Mouse (Mus musculus) limb, embryonic 10.5 days (tissue): ENCODE measurements around the gene Rgs16. TPM values are rescaled to one million over a fixed set of nuclear protein-coding genes. Genes with fewer than 3 reads are reported as not detected.

ENCODE experiments used
- DNase-seq: peaks from one replicate; pipeline ENCODE4 v3.0.0-alpha.2; 2017; ENCODE audit warnings: low spot score
- H3K27ac ChIP-seq: fragments of 300-500 bp; sonication (generic); 2 replicates; pipeline ENCODE4 v1.5.1; 2016; ENCODE audit warnings: mild to moderate bottlenecking
- H3K27me3 ChIP-seq: fragments of 300-500 bp; sonication (generic); 2 replicates; pipeline ENCODE4 v1.6.1; 2016; ENCODE audit warnings: low read depth, mild to moderate bottlenecking; ENCODE audit not compliant: poor library complexity, severe bottlenecking
- H3K36me3 ChIP-seq: fragments of 300-500 bp; sonication (generic); 2 replicates; pipeline ENCODE4 v1.6.1; 2016; ENCODE audit warnings: mild to moderate bottlenecking, moderate library complexity
- H3K4me1 ChIP-seq: fragments of 300-500 bp; sonication (generic); 2 replicates; pipeline ENCODE4 v1.6.1; 2016
- H3K4me3 ChIP-seq: fragments of 300-500 bp; sonication (generic); 2 replicates; pipeline ENCODE4 v1.5.1; 2016; ENCODE audit warnings: mild to moderate bottlenecking, moderate library complexity
- H3K9me3 ChIP-seq: fragments of 300-500 bp; sonication (generic); replicated peaks from 2 replicates; pipeline ENCODE4 v1.6.1; 2016; ENCODE audit warnings: mild to moderate bottlenecking
- WGBS: fragments of 180-500 bp; shearing (Covaris S2); methylation state at CpG from one replicate; pipeline ENCODE4 v1.1.7; 2016; 5-methylcytosine and 5-hydroxymethylcytosine counted together
- polyA plus RNA-seq: library from polyadenylated mRNA; unstranded; fragments of >200 nt; fragmentation: Nextera tagmentation; extraction: Ambion mirVana; gene quantifications from 2 replicates; pipeline ENCODE4 v1.2.1, GENCODE M21; 2016

Rgs16 gene
- polyA plus RNA-seq, 1 experiment from 2014 or later: 6.0 TPM

GRCm38 (mm10) chr1:153730671-153731070 is 9.5 kb upstream of the Rgs16 start:
- no peaks in the 10 kb centered on the region for H3K36me3 ChIP-seq
- no peak for DNase-seq
- H3K9me3 ChIP-seq: no peaks in the 10 kb centered on the region
- peaks cover 19% of the 10 kb centered on the region for H3K4me1 ChIP-seq
- 57% methylated on average over 3 of the region's 3 CpGs for WGBS
- H3K27ac ChIP-seq: no peak overlapping the region
- H3K27me3 ChIP-seq: peaks cover 7% of the 10 kb centered on the region; the same call in 1 of the 2 replicates
- no peak overlapping the region for H3K4me3 ChIP-seq

DNA sequence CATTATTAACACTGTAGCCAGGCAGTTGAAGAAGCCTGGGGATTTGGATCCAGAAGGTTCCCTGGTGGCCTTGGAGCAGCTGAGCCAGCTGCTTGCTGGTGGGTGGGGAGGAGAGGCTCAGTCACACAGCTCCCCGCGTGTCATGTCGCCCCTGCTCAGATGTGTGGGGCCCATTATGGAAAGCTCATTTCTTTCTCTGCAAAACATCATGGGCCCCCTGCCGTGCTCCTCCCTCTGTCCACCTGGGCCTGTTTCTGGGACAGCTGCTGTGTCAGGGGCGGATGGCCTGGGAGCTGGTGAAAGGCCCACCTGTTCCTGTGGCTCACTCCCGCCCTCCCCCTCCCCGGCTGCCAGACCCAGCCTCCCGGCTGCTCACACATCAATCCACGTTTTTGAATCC is 7.0 kb upstream of the Rgs16 start:
- H3K27me3 ChIP-seq: peaks cover 22% of the 10 kb centered on the region
- H3K9me3 ChIP-seq: no peaks in the 10 kb centered on the region
- peaks cover 34% of the 10 kb centered on the region for H3K4me1 ChIP-seq
- WGBS: 41% methylated on average over 9 of the region's 9 CpGs
- no peaks in the 10 kb centered on the region for H3K36me3 ChIP-seq
- no peak for DNase-seq
- H3K27ac ChIP-seq: peak overlapping the region; percentile 46; the same call in 1 of the 2 replicates
- no peak overlapping the region for H3K4me3 ChIP-seq

DNA sequence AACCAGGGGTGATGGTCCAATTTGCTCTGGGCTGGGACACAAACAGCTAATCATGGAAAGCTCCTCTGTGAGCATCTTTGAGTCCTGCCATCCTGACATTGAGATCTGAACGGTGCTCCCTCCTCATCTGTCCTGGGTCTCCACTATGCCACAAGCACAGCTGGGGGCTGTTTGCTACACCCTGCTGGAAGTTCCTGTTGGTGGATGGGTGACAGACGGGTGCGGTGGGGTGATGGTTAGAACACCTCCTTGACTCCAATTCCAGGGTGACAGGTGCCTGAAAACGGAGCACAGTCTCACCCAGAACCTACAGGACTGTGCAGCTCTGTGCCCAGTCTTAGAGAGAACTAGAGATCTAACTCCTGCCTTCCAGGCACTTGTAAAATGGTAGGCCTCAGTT is 5.3 kb upstream of the Rgs16 start:
- WGBS: 77% methylated on average over 4 of the region's 4 CpGs
- H3K27ac ChIP-seq: no peak overlapping the region
- no peaks in the 10 kb centered on the region for H3K36me3 ChIP-seq
- no peak overlapping the region for H3K4me3 ChIP-seq
- no peak for DNase-seq
- H3K4me1 ChIP-seq: peaks cover 38% of the 10 kb centered on the region
- no peaks in the 10 kb centered on the region for H3K9me3 ChIP-seq
- H3K27me3 ChIP-seq: peaks cover 39% of the 10 kb centered on the region

DNA sequence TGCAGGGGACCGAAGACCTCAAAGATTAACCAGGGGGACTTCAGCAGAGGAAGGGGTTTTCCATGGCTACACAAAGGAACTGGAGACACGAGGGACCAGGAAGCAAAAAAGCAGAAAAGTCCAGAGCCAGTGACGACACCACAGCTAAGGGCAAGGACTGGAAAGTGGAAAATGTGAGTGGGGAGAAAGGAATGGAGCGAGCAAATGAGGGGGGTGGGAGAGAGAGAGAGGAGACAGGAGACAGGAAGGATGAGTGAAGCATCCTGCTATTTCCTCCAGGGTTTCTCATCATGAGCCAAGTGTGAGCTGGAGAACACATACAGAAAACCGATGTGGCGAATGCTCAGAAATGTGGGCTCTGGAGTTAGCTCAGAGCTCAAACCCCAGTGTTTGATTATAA is 4.1 kb upstream of the Rgs16 start:
- no peak overlapping the region; the same call in 1 of the 2 replicates for H3K27ac ChIP-seq
- peaks cover 50% of the 10 kb centered on the region for H3K4me1 ChIP-seq
- WGBS: 76% methylated on average over 6 of the region's 6 CpGs
- H3K4me3 ChIP-seq: no peak overlapping the region
- H3K9me3 ChIP-seq: no peaks in the 10 kb centered on the region
- DNase-seq: no peak
- H3K27me3 ChIP-seq: peaks cover 51% of the 10 kb centered on the region
- no peaks in the 10 kb centered on the region for H3K36me3 ChIP-seq

GRCm38 (mm10) chr1:153737101-153738085 is 2.8 kb upstream of the Rgs16 start:
- Histone ChIP-seq H3K27me3 (peaks cover 61% of the 10 kb centered on the region), H3K36me3 (no peaks in the 10 kb centered on the region), H3K27ac (no peak overlapping the region), H3K4me3 (no peak overlapping the region), H3K4me1 (peaks cover 50% of the 10 kb centered on the region), H3K9me3 (no peaks in the 10 kb centered on the region)
- DNase-seq: no peak
- WGBS: 58% methylated on average over 9 of the region's 9 CpGs

DNA sequence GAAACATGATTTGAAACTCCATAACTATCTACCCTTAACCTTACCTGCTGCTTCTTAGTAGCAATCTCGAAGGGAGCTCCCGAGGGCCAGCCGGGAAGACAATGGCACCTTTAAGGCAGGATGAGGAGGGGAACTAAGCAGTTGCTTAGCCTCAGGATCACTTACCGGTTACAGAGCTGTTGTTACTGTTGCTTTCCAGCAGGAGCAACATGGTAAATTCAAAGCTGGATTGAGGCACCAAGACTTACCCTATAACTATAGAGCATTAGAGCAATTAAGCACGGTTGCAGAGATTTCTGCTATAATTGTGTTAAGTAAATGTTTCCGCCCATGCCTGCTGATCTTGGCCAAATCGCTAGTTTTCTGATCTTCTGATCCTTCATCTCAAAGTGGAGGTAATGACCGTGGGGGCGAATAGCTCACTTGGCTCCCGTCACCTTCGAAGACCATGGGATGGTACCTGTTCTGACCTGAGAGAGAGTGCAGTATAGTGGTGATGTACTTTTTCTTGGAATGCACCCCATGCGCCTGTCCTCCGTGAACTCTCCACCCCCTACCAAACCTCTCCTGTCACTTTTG is 623 bp upstream of the Rgs16 start:
- Histone ChIP-seq H3K4me3 (peak overlapping the region; percentile 53), H3K27me3 (peaks cover 63% of the 10 kb centered on the region), H3K9me3 (no peaks in the 10 kb centered on the region), H3K27ac (no peak overlapping the region), H3K36me3 (0 out of 2 replicates have a peak, but pooled peaks cover 5% of the 10 kb centered on the region), H3K4me1 (peaks cover 33% of the 10 kb centered on the region)
- DNase-seq: no peak
- 20% methylated on average over 13 of the region's 13 CpGs for WGBS

DNA sequence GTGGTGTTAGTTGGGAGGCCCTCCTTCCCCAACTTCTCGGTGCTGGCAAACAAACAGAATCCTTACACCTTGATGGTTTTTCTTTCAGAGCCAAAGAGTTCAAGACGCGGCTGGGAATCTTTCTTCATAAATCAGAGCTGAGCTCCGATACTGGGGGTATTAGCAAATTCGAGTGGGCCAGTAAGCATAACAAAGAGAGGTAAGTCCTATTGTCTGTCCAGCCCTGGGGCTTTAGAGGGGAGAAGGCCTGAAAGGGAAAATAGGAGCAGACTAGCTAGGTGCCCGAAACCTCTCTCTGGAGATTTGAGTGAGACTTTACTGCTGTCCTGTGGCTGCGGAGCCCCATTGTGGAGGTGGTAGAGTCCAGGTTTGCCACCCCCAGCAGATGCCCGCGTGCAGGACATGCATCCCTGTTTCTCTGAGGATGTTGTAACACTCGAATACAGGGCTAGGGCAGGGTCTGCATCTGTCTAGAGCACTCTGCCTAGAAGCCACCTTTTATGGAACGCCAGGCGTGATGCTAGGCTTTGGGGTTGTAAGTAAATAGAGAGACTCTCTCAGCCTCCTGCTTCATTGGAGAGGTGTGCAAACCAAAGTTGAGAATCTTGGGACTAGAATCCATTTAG is 739 bp downstream of the Rgs16 start:
- H3K27ac ChIP-seq: peak overlapping the region; percentile 62; the same call in 1 of the 2 replicates
- WGBS: 31% methylated on average over 12 of the region's 12 CpGs
- peaks cover 63% of the 10 kb centered on the region for H3K27me3 ChIP-seq

DNA sequence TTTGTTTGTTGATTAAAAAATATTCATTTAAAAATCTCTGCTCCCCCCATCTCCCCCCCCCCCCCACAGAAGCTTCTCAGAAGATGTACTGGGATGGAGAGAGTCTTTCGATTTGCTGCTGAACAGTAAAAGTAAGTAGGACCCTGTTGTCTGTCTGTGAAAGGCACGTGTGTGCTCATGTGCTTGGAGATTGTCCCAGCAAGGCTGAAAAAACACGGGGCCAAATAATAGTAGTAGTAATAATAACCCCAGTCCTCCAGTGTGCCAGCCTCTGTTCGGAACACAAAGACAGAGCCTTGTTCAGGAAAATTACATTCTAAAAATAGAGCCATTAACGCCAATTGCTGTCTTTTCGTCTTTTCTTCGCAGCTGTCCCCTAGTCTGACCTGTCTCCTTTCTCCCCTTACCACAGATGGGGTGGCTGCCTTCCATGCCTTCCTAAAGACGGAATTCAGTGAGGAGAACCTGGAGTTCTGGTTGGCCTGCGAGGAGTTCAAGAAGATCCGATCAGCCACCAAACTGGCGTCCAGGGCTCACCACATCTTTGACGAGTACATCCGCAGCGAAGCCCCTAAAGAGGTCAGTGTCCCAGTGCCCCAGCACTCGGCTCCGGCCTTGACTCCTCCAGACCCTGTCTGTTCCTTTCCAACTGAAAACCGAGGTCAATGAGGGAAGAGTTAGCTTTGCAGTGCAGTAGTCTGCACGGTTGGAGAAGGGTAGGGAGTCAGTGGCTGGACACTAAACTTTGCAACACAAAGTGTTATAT is 1.6 kb downstream of the Rgs16 start:
- H3K9me3 ChIP-seq: no peaks in the 10 kb centered on the region
- no peak overlapping the region for H3K27ac ChIP-seq
- H3K4me3 ChIP-seq: peak overlapping the region; percentile 53; the same call in 1 of the 2 replicates
- H3K36me3 ChIP-seq: 0 out of 2 replicates have a peak, but pooled peaks cover 5% of the 10 kb centered on the region
- H3K27me3 ChIP-seq: peaks cover 61% of the 10 kb centered on the region
- DNase-seq: no peak
- 76% methylated on average over 18 of the region's 18 CpGs for WGBS
- H3K4me1 ChIP-seq: peaks cover 31% of the 10 kb centered on the region

More for the DNA sequence above, 739 bp downstream of the Rgs16 start:
- Histone ChIP-seq H3K4me1 (peaks cover 33% of the 10 kb centered on the region), H3K9me3 (no peaks in the 10 kb centered on the region), H3K4me3 (peak overlapping the region; percentile 53), H3K36me3 (0 out of 2 replicates have a peak, but pooled peaks cover 5% of the 10 kb centered on the region)
- DNase-seq: no peak

DNA sequence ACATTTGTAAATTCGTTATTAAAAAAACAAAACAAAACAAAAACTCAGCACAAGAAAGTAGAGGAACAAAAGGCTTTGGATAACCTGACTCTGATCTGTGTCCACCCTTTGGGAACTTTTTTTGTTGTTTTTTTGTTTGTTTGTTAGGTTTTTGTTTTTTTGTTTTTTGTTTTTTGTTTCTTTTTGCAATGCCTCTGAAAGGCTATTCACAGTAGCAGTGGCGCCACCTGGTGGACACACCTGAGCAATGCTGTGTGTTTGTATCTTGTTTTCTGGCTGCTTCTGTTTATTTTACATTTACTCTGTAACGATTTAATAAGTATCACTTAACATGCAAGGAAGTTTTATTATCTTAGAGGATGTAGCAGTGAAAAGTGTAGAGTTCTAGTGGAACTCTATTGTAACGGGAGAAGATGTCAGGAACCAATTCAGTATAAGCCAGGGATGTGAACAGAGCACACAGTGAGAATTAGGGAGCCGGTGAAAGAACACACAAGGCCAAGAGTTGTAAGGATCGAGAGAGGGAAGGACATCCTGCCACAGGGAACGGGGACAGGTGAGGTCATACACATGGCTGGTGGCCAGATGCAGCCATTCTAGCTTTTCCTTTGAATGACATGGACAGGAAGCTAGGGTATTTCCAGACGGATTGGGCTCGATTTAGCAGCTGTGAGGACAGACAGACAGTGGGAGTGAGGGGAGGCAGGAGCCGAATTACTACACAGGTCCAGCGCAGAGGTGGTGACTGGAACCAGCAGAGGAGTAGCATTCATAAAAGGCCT is 2.4 kb downstream of the Rgs16 start:
- Histone ChIP-seq H3K4me3 (no peak overlapping the region), H3K27me3 (peaks cover 54% of the 10 kb centered on the region)

GRCm38 (mm10) chr1:153746119-153746670 is 6.0 kb downstream of the Rgs16 start:
- Histone ChIP-seq H3K27ac (no peak overlapping the region), H3K4me1 (peaks cover 17% of the 10 kb centered on the region)
- WGBS: 87% methylated on average over 14 of the region's 14 CpGs

More for the DNA sequence above, 2.4 kb downstream of the Rgs16 start:
- 64% methylated on average over 11 of the region's 11 CpGs for WGBS
- peaks cover 23% of the 10 kb centered on the region for H3K4me1 ChIP-seq
- no peaks in the 10 kb centered on the region for H3K9me3 ChIP-seq
- peak; percentile 82 for DNase-seq
- H3K36me3 ChIP-seq: 0 out of 2 replicates have a peak, but pooled peaks cover 5% of the 10 kb centered on the region
- H3K27ac ChIP-seq: no peak overlapping the region

DNA sequence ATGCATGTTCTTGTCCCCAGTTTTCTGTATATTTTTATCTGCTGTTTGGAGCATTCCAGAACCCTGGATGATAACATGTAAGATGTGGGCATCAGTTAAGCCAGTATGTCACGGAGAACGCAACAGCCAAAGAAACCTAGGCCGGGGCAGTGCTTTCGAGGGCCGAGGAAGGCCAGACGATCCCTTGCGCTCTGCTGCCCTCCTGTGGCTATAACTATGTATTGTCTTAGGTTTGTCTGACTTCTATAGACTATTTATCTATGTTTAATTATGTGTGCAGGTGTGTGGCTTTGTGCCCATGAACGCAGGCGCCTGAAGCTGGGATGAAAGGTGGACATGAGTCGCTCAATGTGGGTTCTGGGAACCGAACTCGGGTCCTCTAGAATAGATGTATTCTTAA is 6.6 kb downstream of the Rgs16 start:
- H3K27ac ChIP-seq: no peak overlapping the region
- WGBS: 5% methylated on average over 12 of the region's 12 CpGs

More at GRCm38 (mm10) chr1:153746119-153746670, 6.0 kb downstream of the Rgs16 start:
- Histone ChIP-seq H3K27me3 (peaks cover 18% of the 10 kb centered on the region), H3K9me3 (no peaks in the 10 kb centered on the region), H3K36me3 (0 out of 2 replicates have a peak, but pooled peaks cover 5% of the 10 kb centered on the region), H3K4me3 (no peak overlapping the region)
- no peak for DNase-seq

More for the DNA sequence above, 6.6 kb downstream of the Rgs16 start:
- Histone ChIP-seq H3K4me3 (no peak overlapping the region), H3K4me1 (peaks cover 18% of the 10 kb centered on the region), H3K36me3 (0 out of 2 replicates have a peak, but pooled peaks cover 5% of the 10 kb centered on the region), H3K27me3 (peaks cover 13% of the 10 kb centered on the region), H3K9me3 (no peaks in the 10 kb centered on the region)
- peak; percentile 83 for DNase-seq
